Mouse (Mus musculus): ENCODE data around the gene Inca1.

Gene Inca1

GRCm38 (mm10) chr11:70652029-70652883 lies 47.7 kb downstream of the Inca1 start:
- peak; percentile 55 for DNase-seq

- peak; percentile 47 for DNase-seq
These were observed 48.6 kb downstream of the Inca1 start for GRCm38 (mm10) chr11:70651391-70651790.

- peak; percentile 36 for DNase-seq
These were observed 49.4 kb downstream of the Inca1 start for GRCm38 (mm10) chr11:70650322-70651175.

- DNase-seq, result no peak
These were observed 50.7 kb downstream of the Inca1 start for GRCm38 (mm10) chr11:70649185-70649734.

GRCm38 (mm10) chr11:70648512-70648911 lies 51.4 kb downstream of the Inca1 start:
- peak; percentile 48 for DNase-seq

- peak; percentile 59 for DNase-seq
These were observed 52.1 kb downstream of the Inca1 start for GRCm38 (mm10) chr11:70647716-70648420.

- peak; percentile 98 for DNase-seq
These were observed 53.0 kb downstream of the Inca1 start, which contains the start of the genes Rnf167 and Slc25a11 for GRCm38 (mm10) chr11:70646691-70647650. TSS of gene Rnf167 (plus strand) at chr11:70647235. TSS of gene Slc25a11 (minus strand) at chr11:70647479.

- DNase-seq, result peak; percentile 74
These were observed 53.7 kb downstream of the Inca1 start for GRCm38 (mm10) chr11:70646259-70646555.

GRCm38 (mm10) chr11:70645461-70646258 lies 54.3 kb downstream of the Inca1 start:
- DNase-seq, result peak; percentile 56

- DNase-seq, result peak; percentile 54
These were observed 55.3 kb downstream of the Inca1 start for GRCm38 (mm10) chr11:70644564-70645103.

- DNase-seq, result peak; percentile 31
These were observed 56.9 kb downstream of the Inca1 start for GRCm38 (mm10) chr11:70643051-70643450.

- DNase-seq, result no peak
These were observed 58.7 kb downstream of the Inca1 start for GRCm38 (mm10) chr11:70641241-70641640.

GRCm38 (mm10) chr11:70639976-70640375 lies 60.0 kb downstream of the Inca1 start:
- no peak for DNase-seq

GRCm38 (mm10) chr11:70638714-70639278 lies 61.2 kb downstream of the Inca1 start, which contains the start of gene Gp1ba:
TSS of gene Gp1ba (plus strand) at chr11:70639122.
- no peak for DNase-seq

Data from cerebellum, adult 9-10 months (tissue).